Mouse (Mus musculus) erythroblast, embryonic 14.5 days (primary cell): Measurements from ENCODE around the gene Car2.

Experiments used
- GATA1 ChIP-seq: IDR thresholded peaks from 2 replicates; pipeline ENCODE4 v1.6.1; 2012; ENCODE audit warnings: low read length, inconsistent platforms, mixed read lengths
- TAL1 ChIP-seq: IDR thresholded peaks from 3 replicates; pipeline ENCODE4 v1.6.1; 2012; ENCODE audit warnings: low read length, inconsistent platforms, mixed read lengths

- TF ChIP-seq TAL1 = no peak
- no peak for TF ChIP-seq GATA1
Observed at GRCm38 (mm10) chr3:14884826-14885225, 1.2 kb upstream of the Car2 start.
